In the genomic region with DNA sequence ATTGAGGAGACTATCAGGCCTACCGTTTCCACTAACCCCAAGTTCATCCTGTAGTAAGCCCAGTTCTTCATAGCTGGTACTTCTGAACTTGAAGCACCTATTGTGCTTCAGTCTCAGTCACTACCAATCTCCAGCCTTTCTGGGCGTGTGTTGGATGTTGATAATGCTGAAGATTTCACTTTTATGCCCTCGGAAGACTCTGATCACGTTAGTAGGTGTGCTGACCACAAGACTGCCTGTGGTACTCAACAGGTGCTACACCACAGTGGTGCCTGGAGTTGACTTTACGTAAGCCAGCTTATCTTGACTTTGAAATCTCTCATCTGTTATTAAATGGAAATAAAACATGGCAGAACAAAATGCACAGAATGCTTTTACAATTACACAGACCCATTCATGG, we compare ENCODE assay signal across 25 mouse cellular contexts. TPM values are rescaled to one million over a fixed set of nuclear protein-coding genes. Genes with fewer than 3 reads are reported as not detected.
DNase-seq lines count a peak whose midpoint lies in the region; ATAC-seq and TF ChIP-seq lines count a peak whose summit lies in the region.
"Had no signal": no experiment of that assay in that cellular context is flagged by ENCODE, and none has a peak within 500 bp of the region (broad histone marks: within the 10 kb centered on the region; RNA-seq: fewer than 3 reads in every experiment).

No protein-coding gene starts in this region.

- H3K36me3 ChIP-seq in spleen, adult 2 months (ENCODE audit: control insufficient read depth, insufficient read depth, low read length), result peaks cover 3% of the 10 kb centered on the region; the same call in 1 of the 2 replicates
- H3K36me3 ChIP-seq in small intestine, adult 2 months (ENCODE audit: control insufficient read depth, insufficient read depth, low read length), result peaks cover 5% of the 10 kb centered on the region; the same call in 1 of the 2 replicates
- H3K36me3 ChIP-seq in hindbrain, embryonic 16.5 days (ENCODE audit: control insufficient read depth, insufficient read depth, low read length), result no peaks in the 10 kb centered on the region
- H3K36me3 ChIP-seq: embryonic facial prominence, embryonic 15.5 days; heart, embryonic 13.5 days; limb, embryonic 15.5 days; liver, embryonic 15.5 days; midbrain, embryonic 10.5 days had no signal

- no peak for DNase-seq in spleen, adult 2 months (ENCODE audit: low read depth in 1 of 2, low spot score in 2 of 2)
- no peak for DNase-seq in spleen, adult 18-20 months
- DNase-seq in CD4-positive, CD25-positive, alpha-beta regulatory T cell, adult 2 months (ENCODE audit: low read depth, low spot score), result peak; percentile 85
- no peak for DNase-seq in adrenal gland, adult 2 months
- DNase-seq: adrenal gland, postnatal 10 days; cerebellum, adult 9-10 months; kidney, adult 9 months; kidney, postnatal 14 days; left cerebral cortex, postnatal 4 days; lung, postnatal 4 days had no signal

- 43% methylated on average over 5 of the region's 5 CpGs for WGBS in spleen, adult 2 months
- 67% methylated on average over 5 of the region's 5 CpGs for WGBS in small intestine, adult 2 months
- WGBS in hindbrain, embryonic 16.5 days, result 82% methylated on average over 5 of the region's 5 CpGs

- no peak overlapping the region for H3K9ac ChIP-seq in hindbrain, embryonic 16.5 days (ENCODE audit: low read depth, low read length)
- H3K9ac ChIP-seq: embryonic facial prominence, embryonic 15.5 days; heart, embryonic 13.5 days; hindbrain, embryonic 14.5 days; limb, embryonic 15.5 days; liver, embryonic 15.5 days had no signal

- TF ChIP-seq POLR2A in spleen, adult 2 months (IDR thresholded peaks at IDR 0.05; ENCODE audit: low read depth, low read length), result no peak
- no peak for TF ChIP-seq POLR2A in small intestine, adult 2 months (IDR thresholded peaks at IDR 0.05; ENCODE audit: low read depth, low read length)

- peaks cover 22% of the 10 kb centered on the region for H3K4me1 ChIP-seq in spleen, adult 2 months (ENCODE audit: control insufficient read depth, insufficient read depth, insufficient read length)
- H3K4me1 ChIP-seq in small intestine, adult 2 months (ENCODE audit: control insufficient read depth, insufficient read depth, insufficient read length, low read length), result 0 out of 2 replicates have a peak, but pooled peaks cover 1% of the 10 kb centered on the region
- H3K4me1 ChIP-seq in hindbrain, embryonic 16.5 days (ENCODE audit: control insufficient read depth, insufficient read depth, low read depth, low read length), result no peaks in the 10 kb centered on the region
- H3K4me1 ChIP-seq: embryonic facial prominence, embryonic 15.5 days; limb, embryonic 15.5 days had no signal

- H3K4me2 ChIP-seq in hindbrain, embryonic 16.5 days (ENCODE audit: low read length), result no peak overlapping the region
- H3K4me2 ChIP-seq: embryonic facial prominence, embryonic 15.5 days; heart, embryonic 13.5 days; hindbrain, embryonic 14.5 days; limb, embryonic 15.5 days; liver, embryonic 15.5 days had no signal

- peak overlapping the region; percentile 66; the same call in 1 of the 2 replicates for H3K27ac ChIP-seq in spleen, adult 2 months (ENCODE audit: insufficient read depth, low read length)
- H3K27ac ChIP-seq in small intestine, adult 2 months (ENCODE audit: insufficient read depth, low read depth, low read length), result peak overlapping the region; percentile 5; the same call in 1 of the 2 replicates
- H3K27ac ChIP-seq in hindbrain, embryonic 16.5 days (ENCODE audit: low read depth, low read length), result no peak overlapping the region
- H3K27ac ChIP-seq: embryonic facial prominence, embryonic 15.5 days; heart, embryonic 13.5 days; hindbrain, embryonic 14.5 days; limb, embryonic 15.5 days; liver, embryonic 15.5 days; midbrain, embryonic 10.5 days had no signal

- no peak for TF ChIP-seq CTCF in spleen, adult 2 months (IDR thresholded peaks at IDR 0.05; ENCODE audit: extremely low read depth, insufficient read depth, insufficient read length, insufficient replicate concordance)
- no peak for TF ChIP-seq CTCF in small intestine, adult 2 months (IDR thresholded peaks at IDR 0.05; ENCODE audit: extremely low read depth, insufficient read length, insufficient replicate concordance, low read depth, low read length)

- no peaks in the 10 kb centered on the region for H3K27me3 ChIP-seq in spleen, adult 2 months (ENCODE audit: control insufficient read depth, insufficient read depth, low read length)
- H3K27me3 ChIP-seq in small intestine, adult 2 months (ENCODE audit: control insufficient read depth, insufficient read depth, low read length), result no peaks in the 10 kb centered on the region
- no peaks in the 10 kb centered on the region for H3K27me3 ChIP-seq in hindbrain, embryonic 16.5 days (replicated peaks; ENCODE audit: control insufficient read depth, insufficient read depth, low read length)
- H3K27me3 ChIP-seq: embryonic facial prominence, embryonic 15.5 days; heart, embryonic 13.5 days; limb, embryonic 15.5 days; liver, embryonic 15.5 days; Patski had no signal

- H3K9me3 ChIP-seq in hindbrain, embryonic 16.5 days (ENCODE audit: control insufficient read depth, low read length), result no peaks in the 10 kb centered on the region
- H3K9me3 ChIP-seq: embryonic facial prominence, embryonic 15.5 days; heart, embryonic 13.5 days; limb, embryonic 15.5 days; liver, embryonic 15.5 days; midbrain, embryonic 10.5 days had no signal

- H3K4me3 ChIP-seq in spleen, adult 2 months (ENCODE audit: extremely low read depth, insufficient read depth, insufficient read length), result no peak overlapping the region
- H3K4me3 ChIP-seq in small intestine, adult 2 months (ENCODE audit: low read depth, low read length), result no peak overlapping the region
- no peak overlapping the region for H3K4me3 ChIP-seq in hindbrain, embryonic 16.5 days (ENCODE audit: low read length)
- H3K4me3 ChIP-seq: embryonic facial prominence, embryonic 15.5 days; heart, embryonic 13.5 days; limb, embryonic 15.5 days; liver, embryonic 15.5 days; midbrain, embryonic 10.5 days had no signal

- ATAC-seq in activated CD4-positive, CD25-positive, alpha-beta regulatory T cell, adult 4 months, result peak; percentile 48
- no peak for ATAC-seq in hindbrain, embryonic 16.5 days
- ATAC-seq: forebrain, embryonic 14.5 days; intestine, embryonic 16.5 days; Patski had no signal

RNA-seq across cellular contexts. Expression of a gene that starts 3.9 kb away (rescaled TPM):
- 66.3 and 73.5 TPM in 2 replicates for polyA plus RNA-seq in spleen, adult 2 months (2012; rRNA removed)
- 1,000 to 10,000 TPM; 1,705 to 1,816 TPM for polyA plus RNA-seq in activated CD4-positive, CD25-positive, alpha-beta regulatory T cell, adult 4 months (2017; shearing (Covaris generic))
- 4.3 and 9.3 TPM in 2 replicates for polyA plus RNA-seq in small intestine, adult 2 months (2012; rRNA removed)
- 1.3 and 2.3 TPM in 2 replicates for polyA plus RNA-seq in hindbrain, embryonic 16.5 days (2015; fragmentation: Nextera tagmentation; extraction: Ambion mirVana)
- total RNA-seq in adrenal gland, adult 2 months (2021), result 10 to 100 TPM; 40.3 to 50.9 TPM
- 7.8 and 8.2 TPM in 2 replicates for polyA plus RNA-seq in adrenal gland, adult 2 months (2012; rRNA removed)
- total RNA-seq: layer of hippocampus, adult 18-20 months had no signal

RNA-seq across cellular contexts. Expression of a gene that starts 4.5 kb away (rescaled TPM):
- polyA plus RNA-seq in spleen, adult 2 months (2012; rRNA removed), result 9.9 and 10.4 TPM in 2 replicates
- 100 to 1,000 TPM; 237 to 239 TPM for polyA plus RNA-seq in activated CD4-positive, CD25-positive, alpha-beta regulatory T cell, adult 4 months (2017; shearing (Covaris generic))
- polyA plus RNA-seq in small intestine, adult 2 months (2012; rRNA removed), result 0.27 and 0.62 TPM in 2 replicates
- polyA plus RNA-seq in hindbrain, embryonic 16.5 days (2015; fragmentation: Nextera tagmentation; extraction: Ambion mirVana), result 1.8 and 2.3 TPM in 2 replicates
- 1 to 10 TPM; 3.6 to 5.9 TPM for total RNA-seq in adrenal gland, adult 2 months (2021)
- polyA plus RNA-seq in adrenal gland, adult 2 months (2012; rRNA removed), result 0.34 and 0.49 TPM in 2 replicates

RNA-seq across cellular contexts. Expression of a gene that starts 27.6 kb away (rescaled TPM):
- 50.8 and 54.3 TPM in 2 replicates for polyA plus RNA-seq in spleen, adult 2 months (2012; rRNA removed)
- polyA plus RNA-seq in activated CD4-positive, CD25-positive, alpha-beta regulatory T cell, adult 4 months (2017; shearing (Covaris generic)), result 100 to 1,000 TPM; 849 to 944 TPM
- polyA plus RNA-seq in small intestine, adult 2 months (2012; rRNA removed), result 2.0 and 5.0 TPM in 2 replicates
- polyA plus RNA-seq in hindbrain, embryonic 16.5 days (2015; fragmentation: Nextera tagmentation; extraction: Ambion mirVana), result 7.5 and 8.1 TPM in 2 replicates
- 10 to 100 TPM; 50.7 to 66.4 TPM for total RNA-seq in adrenal gland, adult 2 months (2021)
- polyA plus RNA-seq in adrenal gland, adult 2 months (2012; rRNA removed), result 4.5 and 4.9 TPM in 2 replicates
- polyA plus RNA-seq: C2C12, Patski had no signal

RNA-seq across cellular contexts. Expression of a gene that starts 33.4 kb away (rescaled TPM):
- polyA plus RNA-seq in spleen, adult 2 months (2012; rRNA removed), result 20.1 and 22.2 TPM in 2 replicates
- 100 to 1,000 TPM in 1 of 2 experiments, 10 to 100 TPM in 1; 97.4 to 135 TPM for polyA plus RNA-seq in activated CD4-positive, CD25-positive, alpha-beta regulatory T cell, adult 4 months (2017; shearing (Covaris generic))
- polyA plus RNA-seq in small intestine, adult 2 months (2012; rRNA removed), result 0.72 and 1.5 TPM in 2 replicates
- polyA plus RNA-seq in hindbrain, embryonic 16.5 days (2015; fragmentation: Nextera tagmentation; extraction: Ambion mirVana), result 0.59 and 0.71 TPM in 2 replicates
- 10 to 100 TPM in 1 of 2 experiments, 1 to 10 TPM in 1; 7.8 to 12.6 TPM for total RNA-seq in adrenal gland, adult 2 months (2021)
- 1.2 and 1.5 TPM in 2 replicates for polyA plus RNA-seq in adrenal gland, adult 2 months (2012; rRNA removed)
- polyA plus RNA-seq: C2C12 had no signal

RNA-seq across cellular contexts. Expression of a gene that starts 38.0 kb away (rescaled TPM):
- 0.43 and 0.82 TPM in 2 replicates for polyA plus RNA-seq in spleen, adult 2 months (2012; rRNA removed)
- 10 to 100 TPM; 42.8 to 45.0 TPM for polyA plus RNA-seq in activated CD4-positive, CD25-positive, alpha-beta regulatory T cell, adult 4 months (2017; shearing (Covaris generic))
- polyA plus RNA-seq in small intestine, adult 2 months (2012; rRNA removed), result not detected in 2 replicates
- 1.0 and 1.4 TPM in 2 replicates for polyA plus RNA-seq in hindbrain, embryonic 16.5 days (2015; fragmentation: Nextera tagmentation; extraction: Ambion mirVana)
- 10 to 100 TPM in 1 of 2 experiments, 1 to 10 TPM in 1; 6.9 to 11.5 TPM for total RNA-seq in adrenal gland, adult 2 months (2021)
- not detected in 2 replicates for polyA plus RNA-seq in adrenal gland, adult 2 months (2012; rRNA removed)
- total RNA-seq: ES-E14; left cerebral cortex, postnatal 4 days had no signal
- polyA plus RNA-seq: C2C12; forebrain, embryonic 14.5 days; liver, embryonic 15.5 days; Patski had no signal

Comparison
In these comparisons a context has a peak if more than half of its experiments do, and no peak if none do; other contexts are left out.
1. RNA of a gene that starts 3.9 kb away (polyA plus RNA-seq): 1,705 to 1,816 TPM in activated CD4-positive, CD25-positive, alpha-beta regulatory T cell, adult 4 months; 66.3 to 73.5 TPM in spleen, adult 2 months, 4.3 to 9.3 TPM in small intestine, adult 2 months, 7.8 to 8.2 TPM in adrenal gland, adult 2 months and 1.3 to 2.3 TPM in hindbrain, embryonic 16.5 days; every median in the first group is over 10 times any median in the second.
2. RNA of a gene that starts 4.5 kb away (polyA plus RNA-seq): 237 to 239 TPM in activated CD4-positive, CD25-positive, alpha-beta regulatory T cell, adult 4 months; 9.9 to 10.4 TPM in spleen, adult 2 months, 1.8 to 2.3 TPM in hindbrain, embryonic 16.5 days, 0.27 to 0.62 TPM in small intestine, adult 2 months and 0.34 to 0.49 TPM in adrenal gland, adult 2 months; every median in the first group is over 10 times any median in the second.
3. RNA of a gene that starts 27.6 kb away (polyA plus RNA-seq): 849 to 944 TPM in activated CD4-positive, CD25-positive, alpha-beta regulatory T cell, adult 4 months; 50.8 to 54.3 TPM in spleen, adult 2 months, 7.5 to 8.1 TPM in hindbrain, embryonic 16.5 days, 2.0 to 5.0 TPM in small intestine, adult 2 months and 4.5 to 4.9 TPM in adrenal gland, adult 2 months; every median in the first group is over 10 times any median in the second.